In genomic region chr10:61274532-61274931, GRCm38 (mm10) we compare ENCODE assay signal across 25 mouse cellular contexts. TPM values are rescaled to one million over a fixed set of nuclear protein-coding genes. Genes with fewer than 3 reads are reported as not detected.
DNase-seq lines count a peak whose midpoint lies in the region; ATAC-seq and TF ChIP-seq lines count a peak whose summit lies in the region.
"Had no signal": no experiment of that assay in that cellular context is flagged by ENCODE, and none has a peak within 500 bp of the region (broad histone marks: within the 10 kb centered on the region; RNA-seq: fewer than 3 reads in every experiment).

No protein-coding gene starts in this region.

- POLR2A ChIA-PET in Patski (lab: Charles Lee), result interaction anchor here (0.9 to 1.2 kb wide), 2 partner anchors 37 to 57 kb away, joined by 3 to 4 read pairs; no protein-coding TSS in a partner anchor

- no peak for ATAC-seq in kidney, postnatal 0 days (replicated peaks; ENCODE audit: low FRiP score, low read depth)
- no peak for ATAC-seq in Patski
- ATAC-seq: CD4-positive, CD25-positive, alpha-beta regulatory T cell, adult 4 months had no signal

- in situ Hi-C loops in Patski (cut with MboI; ENCODE audit: low pct_unique_long_range_greater_than_20kb), result no loop called here

- H3K9ac ChIP-seq in kidney, postnatal 0 days (ENCODE audit: low read depth, low read length), result no peak overlapping the region
- H3K9ac ChIP-seq: embryonic facial prominence, embryonic 15.5 days; hindbrain, embryonic 15.5 days had no signal

- no peak overlapping the region for H3K4me2 ChIP-seq in kidney, postnatal 0 days (ENCODE audit: low read length)

- no peaks in the 10 kb centered on the region for H3K27me3 ChIP-seq in kidney, postnatal 0 days (ENCODE audit: insufficient read depth, low read length)
- no peaks in the 10 kb centered on the region for H3K27me3 ChIP-seq in Patski
- peaks cover 46% of the 10 kb centered on the region for H3K27me3 ChIP-seq in hindbrain, embryonic 10.5 days (ENCODE audit: insufficient read depth, poor library complexity, severe bottlenecking)
- H3K27me3 ChIP-seq: embryonic facial prominence, embryonic 15.5 days had no signal

- H3K4me1 ChIP-seq in kidney, postnatal 0 days (replicated peaks; ENCODE audit: insufficient read depth, low read length), result no peaks in the 10 kb centered on the region; the same call in 1 of the 2 replicates
- H3K4me1 ChIP-seq in hindbrain, embryonic 10.5 days (replicated peaks), result peaks cover 41% of the 10 kb centered on the region

- TF ChIP-seq CTCF in kidney, postnatal 0 days (IDR thresholded peaks at IDR 0.05; ENCODE audit: low read depth), result no peak
- TF ChIP-seq CTCF in Patski (IDR thresholded peaks at IDR 0.05), result no peak
- no peak for TF ChIP-seq CTCF in layer of hippocampus, adult 2 months (conservative IDR thresholded peaks at IDR 0.05)

- no peak overlapping the region for H3K4me3 ChIP-seq in kidney, postnatal 0 days (replicated peaks; ENCODE audit: low read depth, low read length)
- H3K4me3 ChIP-seq in layer of hippocampus, adult 2 months, result no peak overlapping the region
- H3K4me3 ChIP-seq in hindbrain, embryonic 10.5 days, result no peak overlapping the region
- H3K4me3 ChIP-seq: embryonic facial prominence, embryonic 15.5 days; erythroblast, embryonic 14.5 days; hindbrain, embryonic 15.5 days had no signal

- DNase-seq in kidney, postnatal 0 days (ENCODE audit: low spot score), result peak; percentile 24
- no peak for DNase-seq in kidney, adult 8-10 months
- DNase-seq in lung, postnatal 10 days, result peak; percentile 29
- DNase-seq in lung, postnatal 4 days, result no peak
- peak; percentile 71 for DNase-seq in Patski (ENCODE audit: low read depth, low spot score)
- no peak for DNase-seq in layer of hippocampus, adult 2 months (ENCODE audit: low spot score in 2 of 2)
- DNase-seq in hindbrain, embryonic 10.5 days (ENCODE audit: low spot score), result no peak
- DNase-seq in spleen, postnatal 10 days (ENCODE audit: low spot score in 2 of 2), result no peak
- DNase-seq: adrenal gland, adult 2 months; adrenal gland, postnatal 25 days; B cell, adult 2 months; cerebellum, adult 18-20 months; cerebellum, adult 9-11 months; cerebellum, postnatal 36 days had no signal

- WGBS in kidney, postnatal 0 days, result 43% methylated on average over 2 of the region's 2 CpGs
- WGBS in hindbrain, embryonic 10.5 days, result 68% methylated on average over 2 of the region's 2 CpGs

- no peaks in the 10 kb centered on the region for H3K9me3 ChIP-seq in kidney, postnatal 0 days (replicated peaks; ENCODE audit: low read length)
- no peaks in the 10 kb centered on the region for H3K9me3 ChIP-seq in hindbrain, embryonic 10.5 days
- H3K9me3 ChIP-seq: embryonic facial prominence, embryonic 15.5 days; forebrain, embryonic 10.5 days; heart, embryonic 10.5 days; hindbrain, embryonic 15.5 days had no signal

- CTCF ChIA-PET in Patski (lab: Charles Lee), result interaction anchor here (1.2 to 2.0 kb wide), 4 partner anchors 49 to 63 kb away, joined by 4 to 9 read pairs (median 4); no protein-coding TSS in a partner anchor

- H3K36me3 ChIP-seq in kidney, postnatal 0 days (ENCODE audit: insufficient read depth, low read length), result no peaks in the 10 kb centered on the region
- no peaks in the 10 kb centered on the region for H3K36me3 ChIP-seq in hindbrain, embryonic 10.5 days
- H3K36me3 ChIP-seq: embryonic facial prominence, embryonic 15.5 days; forebrain, embryonic 10.5 days; G1E; heart, embryonic 10.5 days; hindbrain, embryonic 15.5 days had no signal

- no peak overlapping the region for H3K27ac ChIP-seq in kidney, postnatal 0 days
- no peak overlapping the region for H3K27ac ChIP-seq in layer of hippocampus, adult 2 months
- H3K27ac ChIP-seq in hindbrain, embryonic 10.5 days, result no peak overlapping the region
- H3K27ac ChIP-seq: forebrain, embryonic 10.5 days; hindbrain, embryonic 15.5 days had no signal

RNA-seq across cellular contexts. Expression of gene Adamts14, which starts 1.3 kb away (rescaled TPM):
- 0.71 and 0.89 TPM in 2 replicates for polyA plus RNA-seq in kidney, postnatal 0 days (2015; fragmentation: Nextera tagmentation; extraction: Ambion mirVana)
- 13.2 TPM for polyA plus RNA-seq in Patski (2021)
- total RNA-seq in layer of hippocampus, adult 2 months (2021), result 1 to 10 TPM in 1 of 2 experiments, under 1 TPM in 1; 0.92 to 1.5 TPM
- polyA plus RNA-seq in hindbrain, embryonic 10.5 days (2016; fragmentation: Nextera tagmentation; extraction: Ambion mirVana), result 0.26 and 0.43 TPM in 2 replicates
- total RNA-seq: G1E had no signal
- polyA plus RNA-seq: erythroblast, embryonic 14.5 days; G1E had no signal

RNA-seq across cellular contexts. Expression of gene Prf1, which starts 23.1 kb away (rescaled TPM):
- polyA plus RNA-seq in kidney, postnatal 0 days (2015; fragmentation: Nextera tagmentation; extraction: Ambion mirVana), result 0.05 TPM in 1 of 2 replicates, not detected in the other
- not detected for polyA plus RNA-seq in Patski (2021)
- not detected for total RNA-seq in layer of hippocampus, adult 2 months (2021)
- not detected in 2 replicates for polyA plus RNA-seq in hindbrain, embryonic 10.5 days (2016; fragmentation: Nextera tagmentation; extraction: Ambion mirVana)
- total RNA-seq: gastrocnemius, adult 8-10 months; gastrocnemius, postnatal 36 days; heart, postnatal 10 days had no signal
- polyA plus RNA-seq: embryonic facial prominence, embryonic 15.5 days; erythroblast, embryonic 14.5 days; forebrain, embryonic 10.5 days; forebrain, embryonic 14.5 days; G1E; heart, embryonic 10.5 days; hindbrain, embryonic 15.5 days had no signal

Comparison
In these comparisons a context has a peak if more than half of its experiments do, and no peak if none do; other contexts are left out.
1. DNase-seq: peak in kidney, postnatal 0 days (single experiment), lung, postnatal 10 days (single experiment) and Patski (single experiment); none in kidney, adult 8-10 months (0 of 2), lung, postnatal 4 days (0 of 2), layer of hippocampus, adult 2 months (0 of 2), hindbrain, embryonic 10.5 days (single experiment) and spleen, postnatal 10 days (0 of 2).